Mouse (Mus musculus): ENCODE measurements around the gene Rab1a.

DNA sequence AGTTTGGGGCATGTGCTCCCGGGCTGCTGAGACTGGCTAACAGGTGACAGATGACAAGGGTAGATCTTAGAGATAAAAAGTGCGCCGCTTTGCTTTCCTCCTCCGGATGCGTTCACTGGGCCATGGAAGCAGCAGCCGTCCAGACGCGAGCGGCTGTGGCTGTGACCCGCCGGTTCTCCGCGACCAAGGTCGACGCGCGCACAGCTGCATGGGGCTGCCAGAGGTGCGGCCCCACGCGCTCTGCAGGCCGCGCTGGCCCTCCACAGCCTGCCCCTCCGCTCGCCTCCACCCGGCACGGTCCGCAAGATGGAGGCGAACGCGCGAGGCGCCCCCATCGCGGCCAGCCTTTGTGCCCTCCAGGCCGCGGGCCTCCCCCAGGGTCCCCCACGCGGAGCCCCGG lies 47.6 kb downstream of the Rab1a start:
- no peak for TF ChIP-seq CTCF (IDR thresholded peaks at IDR 0.05; ENCODE audit: control insufficient read depth, insufficient read depth, insufficient read length)
- no peak for TF ChIP-seq MAX (IDR thresholded peaks at IDR 0.05)
- TF ChIP-seq CEBPB (IDR thresholded peaks at IDR 0.05; ENCODE audit: low read depth) = no peak
- TF ChIP-seq MYOD1 (IDR thresholded peaks at IDR 0.05; ENCODE audit: control insufficient read depth, insufficient read length, low read depth) = no peak
- no peak for TF ChIP-seq MYOG (IDR thresholded peaks at IDR 0.05; ENCODE audit: control insufficient read depth, extremely low read depth, insufficient read length)
- TF ChIP-seq USF1 (IDR thresholded peaks at IDR 0.05; ENCODE audit: low read depth) = no peak
